Mouse (Mus musculus) R1 (cell line): Measurements from ENCODE around the gene Gon4l.
"Not testable (repeated sequence)": the region's sequence is repeated elsewhere in the genome, so short reads cannot be mapped to it uniquely, and the experiment has no call there.

Experiments used
- DNase-seq: peaks from one replicate; pipeline ENCODE4 v3.0.0-alpha.2; 2018; ENCODE audit warnings: low read depth, low spot score

The Gon4l gene

DNA sequence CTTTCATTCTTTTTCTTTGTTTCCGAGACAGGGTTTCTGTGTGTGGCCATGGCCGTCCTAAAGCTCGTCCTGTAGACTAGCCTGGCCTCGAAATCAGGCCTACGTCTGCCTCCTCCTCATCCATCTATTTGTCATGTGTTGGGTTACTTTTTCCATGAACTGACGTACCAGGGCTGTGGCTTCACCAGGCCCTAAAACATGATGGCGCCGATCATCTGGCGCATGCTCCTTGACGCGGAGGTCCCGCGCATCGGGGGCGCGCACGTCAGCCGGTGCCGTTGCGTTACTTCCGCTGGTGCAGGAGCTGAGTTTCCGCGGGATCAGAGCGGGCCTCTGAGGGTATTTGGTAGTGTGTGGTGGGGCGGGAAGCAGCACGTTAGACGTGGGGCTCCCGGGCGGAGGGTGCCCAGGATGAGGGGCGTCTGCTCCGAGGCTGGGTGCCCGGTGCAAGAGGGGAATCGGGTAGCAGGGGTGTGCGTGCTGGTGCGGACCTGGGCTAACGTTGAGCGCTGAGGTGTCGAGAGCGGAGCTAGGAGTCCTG lies at the start of gene Gon4l:
Gene Gon4l, plus strand, starts transcription at position 281 of the 541 bp plus-strand sequence.
- peak; percentile 63 for DNase-seq

DNA sequence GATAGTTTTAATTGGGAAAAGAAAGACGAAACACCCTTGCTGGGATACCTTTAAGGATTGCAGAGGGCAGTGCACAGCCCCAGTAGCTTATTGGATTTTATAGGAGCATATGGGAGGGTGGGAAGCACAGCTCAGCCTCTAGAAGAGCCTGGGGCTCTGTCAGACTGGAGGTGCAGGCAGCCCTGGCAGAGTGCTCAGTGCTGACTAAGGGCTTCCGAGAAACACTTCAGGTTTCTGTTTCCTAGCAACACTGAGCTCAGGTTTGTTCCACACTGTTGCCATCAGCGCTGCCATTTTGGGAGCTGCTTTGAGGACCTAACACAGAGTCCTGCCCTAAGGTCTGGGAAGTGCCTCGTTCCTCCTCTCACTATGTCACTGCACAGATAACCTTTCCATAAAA lies 48.7 kb upstream of the Gon4l start:
- DNase-seq = not testable (repeated sequence)

DNA sequence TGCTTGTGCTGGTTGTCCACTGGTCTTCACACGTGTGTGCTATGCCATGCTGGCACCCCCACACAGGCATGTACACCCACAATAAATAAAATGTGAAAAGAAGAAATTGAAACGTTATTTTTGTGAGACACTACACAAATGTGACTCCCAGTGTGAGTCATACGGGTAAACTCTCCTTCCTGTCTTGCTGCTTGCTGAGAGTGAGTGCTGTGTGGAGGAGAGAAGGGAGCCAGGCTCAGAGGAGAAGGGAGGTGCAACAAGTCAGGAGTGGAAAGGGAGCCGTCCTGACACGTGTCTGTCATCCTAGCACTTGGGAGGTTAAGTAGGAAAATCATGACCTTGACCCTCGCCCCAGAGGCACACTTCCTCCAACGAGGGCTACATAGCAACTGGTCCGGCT lies 48.2 kb upstream of the Gon4l start:
- DNase-seq = not testable (repeated sequence)

DNA sequence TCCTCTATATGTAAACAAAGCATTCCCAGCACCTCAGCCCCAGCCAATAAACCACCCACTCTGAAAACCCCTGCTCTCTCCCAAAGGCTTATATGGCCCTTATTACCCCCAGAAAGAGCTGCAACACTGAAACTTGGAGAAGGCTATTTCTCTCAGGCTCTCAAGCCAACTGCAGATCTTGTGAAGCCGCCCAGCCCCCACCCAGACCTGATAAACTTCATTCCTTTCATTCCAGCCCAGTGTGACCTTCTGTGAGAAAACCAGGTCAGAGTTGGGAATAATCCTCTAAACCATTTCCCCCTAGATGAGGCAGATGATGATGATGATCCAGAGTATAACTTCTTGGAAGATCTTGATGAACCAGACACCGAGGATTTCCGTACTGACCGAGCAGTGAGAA lies 47.0 kb upstream of the Gon4l start:
- DNase-seq = not testable (repeated sequence)

DNA sequence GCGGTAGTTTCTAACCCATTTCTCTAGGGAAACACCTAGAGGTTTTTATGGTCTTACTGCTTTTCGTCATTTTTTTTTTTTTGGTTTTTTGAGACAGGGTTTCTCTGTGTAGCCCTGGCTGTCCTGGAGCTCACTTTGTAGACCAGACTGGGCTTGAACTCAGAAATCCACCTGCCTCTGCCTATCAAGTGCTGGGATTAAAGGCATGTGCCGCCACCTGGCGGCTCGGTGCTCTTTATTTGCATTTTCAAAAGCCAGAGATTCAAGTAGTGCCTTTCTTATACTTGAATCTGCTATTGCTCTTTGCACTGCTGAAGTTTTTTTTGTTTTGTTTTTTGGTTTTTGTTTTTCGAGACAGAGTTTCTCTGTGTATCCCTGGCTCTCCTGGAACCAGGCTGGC lies 37.5 kb upstream of the Gon4l start:
- DNase-seq = peak; percentile 21

DNA sequence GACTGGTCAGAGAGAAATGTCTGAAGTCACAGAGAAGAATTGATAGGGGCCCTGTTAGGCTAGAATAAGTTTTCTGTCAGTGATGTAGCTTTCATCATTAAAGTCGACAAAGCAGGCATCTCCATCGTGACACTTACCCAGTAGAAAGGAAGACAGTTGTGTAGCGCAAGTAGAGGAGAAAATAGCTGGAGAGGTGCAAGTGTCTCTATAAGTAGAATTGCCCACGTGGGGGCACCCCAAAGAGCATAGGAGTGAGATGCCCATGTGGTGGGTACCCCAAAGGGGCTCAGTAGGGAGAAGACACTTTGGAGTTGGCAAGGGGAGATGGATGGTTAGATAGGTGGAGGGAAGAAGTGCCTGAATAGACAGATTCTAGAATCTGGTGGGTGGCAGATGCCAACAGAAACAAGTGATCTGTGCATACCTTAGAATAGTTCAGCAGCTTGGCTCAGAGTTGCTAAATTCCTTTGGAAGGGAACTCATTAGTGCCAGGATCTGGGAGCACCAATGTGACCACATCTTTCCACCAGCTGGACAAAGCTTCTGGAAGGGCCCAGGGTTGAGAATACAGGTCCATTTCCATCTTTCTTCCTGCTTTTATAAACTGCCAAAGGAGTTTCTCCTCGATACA lies 31.0 kb upstream of the Gon4l start:
- DNase-seq = no peak

DNA sequence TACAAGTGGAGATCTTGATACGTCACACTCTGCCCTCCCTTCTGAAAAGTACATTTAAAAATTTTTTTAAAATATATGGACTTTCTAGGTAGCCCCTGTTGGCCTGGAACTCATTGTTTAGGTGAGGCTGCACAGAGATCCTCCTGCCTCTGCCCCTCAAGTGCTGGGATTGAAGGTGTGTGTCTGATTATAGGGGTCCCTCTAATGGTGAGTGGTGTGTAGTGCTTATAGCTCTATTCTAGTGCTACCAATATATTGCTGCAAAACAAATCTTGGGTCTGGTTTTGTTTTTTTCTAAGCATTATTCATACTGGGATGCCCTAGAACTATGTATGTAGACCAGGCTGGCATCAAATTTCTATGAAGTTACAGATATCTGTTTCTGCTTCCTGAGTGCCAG lies 9.3 kb upstream of the Gon4l start:
- DNase-seq = peak; percentile 56

DNA sequence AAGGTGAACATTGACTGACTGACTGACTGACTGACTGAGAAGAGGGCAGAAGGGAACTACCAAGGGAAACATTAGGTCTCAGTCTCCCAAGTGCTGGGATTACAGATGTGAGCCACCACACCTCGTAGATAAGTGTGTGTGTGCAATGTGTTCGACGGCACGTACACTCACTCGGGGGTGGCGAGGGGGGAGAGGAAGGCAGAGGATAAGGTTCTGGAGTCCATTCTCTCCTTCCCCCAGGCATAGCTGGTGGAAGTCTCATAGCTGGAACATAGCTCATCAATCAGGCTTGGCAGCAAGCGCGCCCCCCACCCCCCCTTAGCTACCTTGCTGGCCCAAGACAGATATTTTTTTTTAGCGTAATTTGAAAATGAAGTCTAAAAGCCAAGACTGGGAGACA lies 7.8 kb upstream of the Gon4l start:
- no peak for DNase-seq

DNA sequence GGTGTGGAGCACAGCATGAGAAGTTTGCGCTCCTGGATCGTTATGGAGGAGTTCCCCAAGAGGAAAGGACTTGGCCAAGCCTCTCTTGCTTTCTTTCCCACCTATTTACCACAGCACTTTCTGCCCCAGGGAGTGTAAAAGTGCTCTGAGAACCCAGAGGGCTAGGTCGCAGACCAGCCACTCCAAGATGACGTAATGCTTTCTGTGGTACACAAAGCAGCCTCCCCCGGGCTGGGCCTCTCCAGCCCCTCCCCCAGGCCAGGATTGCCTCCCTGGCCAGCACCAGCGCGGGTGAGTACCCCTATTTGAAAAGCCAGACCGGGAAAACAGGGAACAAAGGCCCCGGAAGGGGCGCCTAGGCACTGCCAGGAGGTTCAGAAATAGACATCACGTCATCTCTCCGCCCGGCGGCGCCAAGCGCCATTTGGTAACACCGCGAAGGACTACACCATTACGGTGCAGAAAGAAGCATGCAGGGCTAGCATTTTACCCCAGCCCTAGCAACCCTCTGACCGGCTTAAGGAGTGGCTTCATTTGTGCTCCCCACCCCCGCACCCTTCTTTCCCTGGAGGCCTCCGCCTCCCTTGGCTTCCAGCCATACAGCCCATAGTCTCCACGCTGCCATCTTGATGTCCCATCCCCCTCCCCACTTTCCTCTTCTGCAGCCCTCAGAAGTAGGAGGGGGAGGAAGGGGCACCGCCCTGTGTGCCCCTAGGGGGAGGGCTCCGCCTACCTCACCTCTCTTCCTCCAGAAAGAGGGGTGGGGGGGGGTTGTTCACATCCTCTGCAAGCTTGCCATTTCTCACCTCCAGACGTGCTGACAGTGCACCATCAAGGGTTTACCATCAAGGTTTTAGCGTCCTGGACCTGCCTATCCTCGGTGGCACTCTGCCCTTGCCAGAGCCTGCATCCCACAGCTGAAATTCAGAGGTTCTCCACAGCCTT lies 3.6 kb upstream of the Gon4l start:
- peak; percentile 63 for DNase-seq

DNA sequence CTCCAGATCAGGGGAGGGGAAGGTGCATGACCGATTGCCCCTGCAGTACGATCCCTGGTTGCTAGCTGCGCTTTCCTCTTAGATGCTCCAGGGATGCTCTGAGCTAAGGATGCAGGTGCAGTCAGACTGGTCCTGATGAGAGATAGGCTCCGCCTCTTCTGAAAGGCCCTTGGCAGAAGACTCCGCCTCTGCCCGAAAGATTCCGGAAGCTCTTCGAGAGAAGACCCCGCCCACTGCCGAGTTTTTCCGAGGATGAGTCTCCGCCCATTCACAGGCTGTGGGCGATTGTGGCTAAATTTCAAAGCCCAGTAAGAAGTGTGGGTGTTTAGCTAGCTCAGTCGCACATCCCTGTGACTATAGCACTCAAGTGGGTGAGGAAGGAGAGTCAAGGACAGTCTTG lies 2.6 kb upstream of the Gon4l start:
- peak; percentile 86 for DNase-seq

DNA sequence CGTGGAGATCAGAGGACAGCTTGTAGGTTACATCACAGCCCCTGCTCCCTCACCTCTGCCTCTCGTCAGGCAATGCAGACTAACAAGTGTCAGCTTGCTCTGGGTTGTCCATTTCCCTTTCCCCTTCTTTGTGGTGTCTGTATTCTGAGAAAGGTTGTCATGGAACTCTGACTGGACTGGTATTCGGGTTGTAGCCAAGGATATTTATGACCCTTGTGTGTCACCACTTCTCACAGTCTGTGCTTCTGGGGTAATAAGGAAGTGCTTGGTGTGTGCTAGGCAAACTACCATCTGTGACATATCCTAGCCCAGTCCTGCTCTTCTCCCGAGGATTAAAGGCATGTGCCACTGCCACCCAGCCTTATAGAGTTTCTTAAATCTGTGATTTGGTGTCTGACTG lies 14.1 kb downstream of the Gon4l start:
- DNase-seq = no peak

DNA sequence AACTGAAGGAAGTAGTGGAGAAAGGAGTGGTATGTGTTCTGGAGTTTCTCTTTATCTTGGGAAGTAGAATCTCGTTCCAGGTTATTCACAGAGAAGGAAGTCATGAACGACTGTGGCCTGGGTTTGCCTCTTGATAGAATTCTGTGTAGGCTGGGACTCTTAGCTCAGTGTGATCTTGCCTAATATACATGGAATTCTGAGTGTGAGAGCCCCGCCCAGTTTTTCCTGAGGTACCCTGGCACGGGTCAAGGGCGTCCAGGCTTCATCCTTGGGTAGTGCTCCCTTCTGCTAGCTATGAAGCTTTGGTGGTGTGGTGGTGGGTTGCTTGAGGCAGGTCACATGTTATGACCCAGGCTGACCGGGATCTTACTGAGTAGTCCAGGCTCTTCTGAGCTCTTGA lies 20.8 kb downstream of the Gon4l start:
- DNase-seq = peak; percentile 9

DNA sequence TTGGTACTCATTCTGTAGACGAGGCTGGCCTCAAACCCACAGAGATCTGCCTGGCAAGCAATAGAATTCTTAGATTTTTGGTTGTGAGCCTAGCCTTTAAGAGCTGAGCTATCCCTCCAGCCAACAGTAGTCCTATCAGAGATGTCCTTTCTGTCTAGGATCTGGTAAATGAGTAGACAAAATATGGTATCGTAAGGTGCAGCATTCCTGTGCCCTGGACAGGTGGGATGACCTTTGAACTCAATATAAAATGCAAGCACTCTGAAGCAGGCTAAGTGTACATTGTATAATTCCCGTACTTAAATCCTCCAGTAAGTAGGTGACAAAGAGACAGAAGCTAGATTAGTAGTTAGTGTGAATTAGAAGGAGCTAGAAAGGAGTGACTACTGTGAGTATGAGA lies 27.1 kb downstream of the Gon4l start:
- DNase-seq = no peak

DNA sequence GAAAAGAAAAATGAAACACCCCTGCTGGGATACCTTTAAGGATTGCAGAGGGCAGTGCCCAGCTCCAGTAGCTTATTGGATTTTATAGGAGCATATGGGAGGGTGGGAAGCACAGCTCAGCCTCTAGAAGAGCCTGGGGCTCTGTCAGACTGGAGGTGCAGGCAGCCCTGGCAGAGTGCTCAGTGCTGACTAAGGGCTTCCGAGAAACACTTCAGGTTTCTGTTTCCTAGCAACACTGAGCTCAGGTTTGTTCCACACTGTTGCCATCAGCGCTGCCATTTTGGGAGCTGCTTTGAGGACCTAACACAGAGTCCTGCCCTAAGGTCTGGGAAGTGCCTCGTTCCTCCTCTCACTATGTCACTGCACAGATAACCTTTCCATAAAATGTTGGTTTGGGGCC lies 31.7 kb downstream of the Gon4l start:
- DNase-seq = not testable (repeated sequence)

DNA sequence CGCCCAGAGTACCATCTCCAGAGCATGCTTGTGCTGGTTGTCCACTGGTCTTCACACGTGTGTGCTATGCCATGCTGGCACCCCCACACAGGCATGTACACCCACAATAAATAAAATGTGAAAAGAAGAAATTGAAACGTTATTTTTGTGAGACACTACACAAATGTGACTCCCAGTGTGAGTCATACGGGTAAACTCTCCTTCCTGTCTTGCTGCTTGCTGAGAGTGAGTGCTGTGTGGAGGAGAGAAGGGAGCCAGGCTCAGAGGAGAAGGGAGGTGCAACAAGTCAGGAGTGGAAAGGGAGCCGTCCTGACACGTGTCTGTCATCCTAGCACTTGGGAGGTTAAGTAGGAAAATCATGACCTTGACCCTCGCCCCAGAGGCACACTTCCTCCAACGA lies 32.1 kb downstream of the Gon4l start:
- DNase-seq = not testable (repeated sequence)

DNA sequence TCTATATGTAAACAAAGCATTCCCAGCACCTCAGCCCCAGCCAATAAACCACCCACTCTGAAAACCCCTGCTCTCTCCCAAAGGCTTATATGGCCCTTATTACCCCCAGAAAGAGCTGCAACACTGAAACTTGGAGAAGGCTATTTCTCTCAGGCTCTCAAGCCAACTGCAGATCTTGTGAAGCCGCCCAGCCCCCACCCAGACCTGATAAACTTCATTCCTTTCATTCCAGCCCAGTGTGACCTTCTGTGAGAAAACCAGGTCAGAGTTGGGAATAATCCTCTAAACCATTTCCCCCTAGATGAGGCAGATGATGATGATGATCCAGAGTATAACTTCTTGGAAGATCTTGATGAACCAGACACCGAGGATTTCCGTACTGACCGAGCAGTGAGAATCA lies 33.4 kb downstream of the Gon4l start:
- DNase-seq = not testable (repeated sequence)

DNA sequence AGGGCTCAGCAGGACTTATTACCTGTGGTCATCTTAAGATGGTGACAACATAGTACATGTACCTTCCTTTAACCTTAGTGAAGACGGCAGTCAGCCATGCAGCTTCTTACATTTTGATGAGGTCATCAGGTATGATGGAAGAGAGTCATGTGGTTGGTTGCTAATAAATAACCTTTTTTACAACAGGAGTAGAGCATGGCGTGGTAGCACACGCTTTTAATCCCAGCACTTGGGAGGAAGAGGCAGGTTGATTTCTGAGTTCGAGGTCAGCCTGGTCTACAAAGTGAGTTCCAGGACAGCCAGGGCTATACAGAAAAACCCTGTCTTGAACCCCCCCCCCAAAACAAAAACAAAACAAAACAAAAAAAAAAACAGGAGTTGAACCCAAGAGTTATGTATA lies 47.5 kb downstream of the Gon4l start:
- not testable (repeated sequence) for DNase-seq

DNA sequence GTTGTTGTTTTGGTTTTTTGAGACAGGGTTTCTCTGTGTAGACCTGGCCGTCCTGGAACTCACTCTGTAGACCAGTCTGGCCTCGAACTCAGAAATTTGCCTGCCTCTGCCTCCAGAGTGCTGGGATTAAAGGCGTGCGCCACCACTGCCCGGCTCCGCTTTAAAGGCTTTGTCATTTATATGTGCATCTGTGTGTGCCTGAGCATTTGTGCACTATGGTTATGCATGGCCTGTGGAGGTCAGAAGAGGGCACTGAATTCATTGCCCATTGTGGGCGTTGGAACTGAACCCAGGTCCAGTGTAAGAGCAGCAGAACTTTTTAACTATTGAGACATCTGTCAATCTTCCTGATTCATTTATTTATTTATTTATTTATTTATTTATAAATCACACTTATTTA lies 58.0 kb downstream of the Gon4l start:
- DNase-seq = peak; percentile 66

DNA sequence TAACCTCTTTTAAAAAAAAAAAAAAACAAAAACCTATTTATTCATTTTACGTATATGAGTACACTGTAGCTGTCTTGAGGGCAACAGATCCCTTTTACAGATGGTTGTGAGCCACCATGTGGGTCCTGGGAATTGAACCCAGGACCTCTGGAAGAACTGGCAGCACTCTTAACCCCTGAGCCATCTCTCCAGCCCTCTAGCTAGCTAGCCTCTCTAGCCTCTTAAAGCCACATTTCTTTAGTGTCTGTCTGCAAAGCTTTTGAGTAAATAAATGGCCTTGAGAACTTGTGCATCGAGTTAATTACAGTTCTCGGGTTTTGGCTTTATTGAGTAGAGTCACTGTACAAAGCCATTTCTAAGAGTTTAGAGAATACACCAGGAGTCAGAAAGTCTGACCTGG lies 69.8 kb downstream of the Gon4l start:
- no peak for DNase-seq

DNA sequence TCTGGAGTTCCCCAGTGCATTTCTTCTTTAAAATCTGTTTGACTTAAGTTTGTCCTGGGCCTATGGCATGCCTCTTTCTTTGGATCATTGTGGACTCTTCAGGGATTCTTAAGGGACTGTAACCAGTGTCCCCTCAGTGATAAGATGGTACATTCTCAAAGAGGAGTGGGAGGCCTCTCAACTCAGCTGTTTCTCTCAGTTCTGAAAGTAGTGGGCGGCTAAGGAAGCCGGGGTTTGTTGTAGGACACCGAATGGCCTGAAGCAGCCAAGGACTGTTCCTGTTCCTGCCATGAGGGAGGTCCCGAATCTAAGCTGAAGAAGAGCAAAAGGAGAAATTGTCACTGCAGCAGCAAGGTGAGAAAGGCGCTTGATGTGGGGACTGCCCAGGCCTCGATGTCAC lies 70.2 kb downstream of the Gon4l start:
- no peak for DNase-seq

DNA sequence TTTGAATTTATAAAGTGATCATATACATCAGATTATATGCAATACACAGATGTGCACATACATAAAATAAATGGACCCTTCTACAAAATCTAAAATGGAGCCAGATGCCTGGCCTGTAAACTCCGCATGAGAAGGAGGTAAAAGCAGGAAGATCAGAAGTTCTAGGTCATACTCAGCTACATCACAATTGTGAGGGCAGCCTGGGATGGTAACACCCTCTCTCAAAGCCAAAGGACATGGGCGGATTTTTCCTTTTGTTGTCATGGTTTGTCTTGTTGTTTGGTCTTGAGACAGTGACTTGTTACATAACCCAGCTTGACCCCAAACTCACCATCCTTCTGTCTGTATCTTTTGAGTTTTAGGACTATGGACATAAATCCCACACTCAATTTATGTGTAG lies 70.7 kb downstream of the Gon4l start:
- DNase-seq = no peak

DNA sequence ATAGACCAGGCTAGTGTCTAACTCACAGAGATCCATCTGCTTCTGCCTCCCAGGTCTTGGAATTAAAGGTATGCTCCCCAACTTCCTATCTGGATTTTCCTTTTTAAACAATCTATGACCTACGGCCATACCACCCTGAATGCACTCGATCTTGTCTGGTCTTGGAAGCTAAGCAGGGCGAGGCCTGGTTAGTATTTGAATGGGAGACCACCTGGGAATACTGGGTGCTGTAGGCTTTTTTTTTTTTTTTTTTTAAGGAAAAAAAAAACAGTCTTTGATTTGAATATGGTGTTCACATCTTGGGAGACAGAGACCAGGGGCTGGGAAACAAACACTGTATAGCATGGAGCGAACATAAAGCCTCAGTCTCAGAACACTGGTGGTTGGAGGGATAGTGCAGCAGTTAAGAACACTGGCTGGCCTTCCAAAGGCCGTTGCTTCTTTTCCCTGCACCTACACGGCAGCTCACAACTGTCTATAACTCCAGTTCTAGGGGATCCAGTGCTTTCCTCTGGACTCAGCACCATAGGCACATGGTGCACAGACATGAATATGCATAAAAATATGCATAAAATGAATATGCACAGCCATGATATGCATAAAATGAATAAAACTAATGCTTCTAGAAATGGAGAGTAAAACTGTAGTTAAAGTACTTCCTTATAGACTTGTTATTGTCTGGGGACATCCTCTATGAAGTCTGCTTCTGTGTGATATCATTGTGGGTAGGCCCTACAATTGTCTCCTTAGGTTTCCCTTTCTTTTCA lies 71.5 kb downstream of the Gon4l start:
- no peak for DNase-seq
